Mouse (Mus musculus): ENCODE results near the gene Rrp12. TPM values are rescaled to one million over a fixed set of nuclear protein-coding genes. Genes with fewer than 3 reads are reported as not detected.
"Not testable (repeated sequence)": the region's sequence is repeated elsewhere in the genome, so short reads cannot be mapped to it uniquely, and the experiment has no call there.

The Rrp12 gene
- total and polyA plus RNA-seq, 2 experiments from 2014 or later, result 4.5 to 7.7 TPM

GRCm38 (mm10) chr19:41915294-41915693 lies 19.3 kb upstream of the Rrp12 start:
- ATAC-seq (ENCODE audit: insufficient read depth, low read depth) (no peak), DNase-seq (ENCODE audit: low spot score) (no peak)
- no peak overlapping the region for H3K27ac ChIP-seq (ENCODE audit: low read depth)
- no peak overlapping the region for H3K4me3 ChIP-seq (ENCODE audit: low read depth, low read length)
- H3K27me3 ChIP-seq (ENCODE audit: control insufficient read depth, insufficient read depth, low read length), result no peaks in the 10 kb centered on the region
- H3K9me3 ChIP-seq (replicated peaks; ENCODE audit: control insufficient read depth, low read length), result no peaks in the 10 kb centered on the region
- H3K36me3 ChIP-seq (replicated peaks; ENCODE audit: control insufficient read depth, insufficient read depth, low read length), result peaks cover 42% of the 10 kb centered on the region
- H3K4me1 ChIP-seq (ENCODE audit: control insufficient read depth, insufficient read depth), result peaks cover 21% of the 10 kb centered on the region
- no peak for TF ChIP-seq EP300 (IDR thresholded peaks at IDR 0.05; ENCODE audit: low read depth)
- TF ChIP-seq CTCF (IDR thresholded peaks at IDR 0.05; ENCODE audit: low read depth), result no peak
- 50% methylated on average over 3 of the region's 3 CpGs for WGBS
- peak overlapping the region; percentile 92; the same call in 1 of the 2 replicates for H3K4me2 ChIP-seq (ENCODE audit: low read depth, low read length)
- no peak overlapping the region for H3K9ac ChIP-seq (replicated peaks; ENCODE audit: low read depth, low read length)

GRCm38 (mm10) chr19:41914592-41914882 lies 18.6 kb upstream of the Rrp12 start:
- peak overlapping the region; percentile 92 for H3K4me2 ChIP-seq (ENCODE audit: low read depth, low read length)
- H3K36me3 ChIP-seq (replicated peaks; ENCODE audit: control insufficient read depth, insufficient read depth, low read length), result peaks cover 37% of the 10 kb centered on the region
- peaks cover 21% of the 10 kb centered on the region for H3K4me1 ChIP-seq (ENCODE audit: control insufficient read depth, insufficient read depth)
- H3K9me3 ChIP-seq (replicated peaks; ENCODE audit: control insufficient read depth, low read length); DNase-seq (ENCODE audit: low spot score); ATAC-seq (ENCODE audit: insufficient read depth, low read depth); H3K9ac ChIP-seq (replicated peaks; ENCODE audit: low read depth, low read length); H3K27me3 ChIP-seq (ENCODE audit: control insufficient read depth, insufficient read depth, low read length): not testable (repeated sequence)
- peak overlapping the region; percentile 79; the same call in 1 of the 2 replicates for H3K4me3 ChIP-seq (ENCODE audit: low read depth, low read length)
- H3K27ac ChIP-seq (ENCODE audit: low read depth), result peak overlapping the region; percentile 20; the same call in 1 of the 2 replicates

GRCm38 (mm10) chr19:41913774-41914591 lies 18.0 kb upstream of the Rrp12 start:
- 16% methylated on average over 6 of the region's 6 CpGs for WGBS
- ATAC-seq (ENCODE audit: insufficient read depth, low read depth) (no peak), DNase-seq (ENCODE audit: low spot score) (no peak)
- H3K9me3 ChIP-seq (replicated peaks; ENCODE audit: control insufficient read depth, low read length), result no peaks in the 10 kb centered on the region
- TF ChIP-seq CTCF (IDR thresholded peaks at IDR 0.05; ENCODE audit: low read depth) (no peak), EP300 (IDR thresholded peaks at IDR 0.05; ENCODE audit: low read depth) (no peak)
- H3K27me3 ChIP-seq (ENCODE audit: control insufficient read depth, insufficient read depth, low read length), result no peaks in the 10 kb centered on the region
- H3K4me3 ChIP-seq (ENCODE audit: low read depth, low read length), result peak overlapping the region; percentile 79
- H3K4me2 ChIP-seq (ENCODE audit: low read depth, low read length), result peak overlapping the region; percentile 92
- peak overlapping the region; percentile 84; the same call in 1 of the 2 replicates for H3K9ac ChIP-seq (replicated peaks; ENCODE audit: low read depth, low read length)
- peak overlapping the region; percentile 92; the same call in 1 of the 2 replicates for H3K27ac ChIP-seq (ENCODE audit: low read depth)
- peaks cover 21% of the 10 kb centered on the region for H3K4me1 ChIP-seq (ENCODE audit: control insufficient read depth, insufficient read depth)
- peaks cover 31% of the 10 kb centered on the region for H3K36me3 ChIP-seq (replicated peaks; ENCODE audit: control insufficient read depth, insufficient read depth, low read length)

- Histone ChIP-seq H3K4me2 (ENCODE audit: low read depth, low read length) (peak overlapping the region; percentile 92), H3K9ac (replicated peaks; ENCODE audit: low read depth, low read length) (peak overlapping the region; percentile 84), H3K4me3 (ENCODE audit: low read depth, low read length) (peak overlapping the region; percentile 79), H3K9me3 (replicated peaks; ENCODE audit: control insufficient read depth, low read length) (no peaks in the 10 kb centered on the region), H3K36me3 (replicated peaks; ENCODE audit: control insufficient read depth, insufficient read depth, low read length) (peaks cover 24% of the 10 kb centered on the region), H3K27ac (ENCODE audit: low read depth) (peak overlapping the region; percentile 92), H3K27me3 (ENCODE audit: control insufficient read depth, insufficient read depth, low read length) (no peaks in the 10 kb centered on the region), H3K4me1 (ENCODE audit: control insufficient read depth, insufficient read depth) (peaks cover 22% of the 10 kb centered on the region)
- peak; percentile 24 for ATAC-seq (ENCODE audit: insufficient read depth, low read depth)
- no peak for TF ChIP-seq CTCF (IDR thresholded peaks at IDR 0.05; ENCODE audit: low read depth)
- TF ChIP-seq EP300 (IDR thresholded peaks at IDR 0.05; ENCODE audit: low read depth), result no peak
- WGBS, result under 1% methylated on average over 52 of the region's 53 CpGs
- peak; percentile 43 for DNase-seq (ENCODE audit: low spot score)
These were observed 16.4 kb upstream of the Rrp12 start for GRCm38 (mm10) chr19:41912121-41913080.

- 4% methylated on average over 54 of the region's 54 CpGs for WGBS
- H3K4me1 ChIP-seq (ENCODE audit: control insufficient read depth, insufficient read depth), result peaks cover 29% of the 10 kb centered on the region
- H3K27me3 ChIP-seq (ENCODE audit: control insufficient read depth, insufficient read depth, low read length), result no peaks in the 10 kb centered on the region
- H3K9me3 ChIP-seq (replicated peaks; ENCODE audit: control insufficient read depth, low read length), result no peaks in the 10 kb centered on the region
- DNase-seq (ENCODE audit: low spot score) (peak; percentile 97), ATAC-seq (ENCODE audit: insufficient read depth, low read depth) (peak; percentile 95)
- H3K4me3 ChIP-seq (ENCODE audit: low read depth, low read length), result peak within 1 kb of the TSS; percentile 79
- peak within 1 kb of the TSS; percentile 84 for H3K9ac ChIP-seq (replicated peaks; ENCODE audit: low read depth, low read length)
- peak within 1 kb of the TSS; percentile 92 for H3K4me2 ChIP-seq (ENCODE audit: low read depth, low read length)
- TF ChIP-seq EP300 (IDR thresholded peaks at IDR 0.05; ENCODE audit: low read depth), result no peak
- peak within 1 kb of the TSS; percentile 92 for H3K27ac ChIP-seq (ENCODE audit: low read depth)
- peaks cover 14% of the 10 kb centered on the region for H3K36me3 ChIP-seq (replicated peaks; ENCODE audit: control insufficient read depth, insufficient read depth, low read length)
These were observed 15.5 kb upstream of the Rrp12 start, which contains the start of gene Pgam1 for GRCm38 (mm10) chr19:41911178-41912073. TSS of gene Pgam1 (plus strand) at chr19:41911923.
